Mouse (Mus musculus) ES-E14 (cell line): Measurements from ENCODE around the gene 2310057M21Rik.

Experiments
- HCFC1 ChIP-seq: IDR thresholded peaks from 2 replicates; pipeline ENCODE4 v1.6.1; 2012; ENCODE audit warnings: low read length, inconsistent platforms, borderline replicate concordance; ENCODE audit not compliant: insufficient read depth
- ZNF384 ChIP-seq: IDR thresholded peaks from 2 replicates; pipeline ENCODE4 v1.6.1; 2012; ENCODE audit warnings: low read depth, low read length, inconsistent platforms

GRCm38 (mm10) chr7:131409988-131410385 lies 47.4 kb upstream of the 2310057M21Rik start:
- TF ChIP-seq HCFC1 (no peak), ZNF384 (no peak)
